Mouse (Mus musculus): Measurements from ENCODE around the gene Ogfod3. TPM values are rescaled to one million over a fixed set of nuclear protein-coding genes. Genes with fewer than 3 reads are reported as not detected.

Ogfod3 gene
- total RNA-seq, 1 experiment from 2014 or later = 24.6 TPM

Other genes with a start within 250 kb of the Ogfod3 start
- 124 and 135 TPM in 2 replicates for gene Csnk1d, start 213.4 kb downstream of the Ogfod3 start, total RNA-seq (2021)
- gene Cd7, start 165.3 kb downstream of the Ogfod3 start, total RNA-seq (2021) = 0.48 and 3.8 TPM in 2 replicates
- not detected in 2 replicates for gene Sectm1b, start 141.1 kb downstream of the Ogfod3 start, total RNA-seq (2021)
- not detected in 2 replicates for gene Sectm1a, start 123.5 kb downstream of the Ogfod3 start, total RNA-seq (2021)
- not detected in 2 replicates for gene Tex19.2, start 86.0 kb downstream of the Ogfod3 start, total RNA-seq (2021)
- gene Tex19.1, start 58.6 kb downstream of the Ogfod3 start, total RNA-seq (2021) = not detected in 2 replicates
- not detected in 2 replicates for gene Uts2r, start 44.4 kb downstream of the Ogfod3 start, total RNA-seq (2021)
- 11.5 and 13.7 TPM in 2 replicates for gene Hexdc, start 278 bp downstream of the Ogfod3 start, total RNA-seq (2021)
- gene Cybc1, start 24.6 kb upstream of the Ogfod3 start, total RNA-seq (2021) = 14.3 and 23.7 TPM in 2 replicates
- 29.9 and 36.5 TPM in 2 replicates for gene Narf, start 32.5 kb upstream of the Ogfod3 start, total RNA-seq (2021)
- 36.9 and 37.5 TPM in 2 replicates for gene Foxk2, start 55.3 kb upstream of the Ogfod3 start, total RNA-seq (2021)
- gene Wdr45b, start 149.7 kb upstream of the Ogfod3 start, total RNA-seq (2021) = 53.3 and 54.3 TPM in 2 replicates
- 3.9 and 4.9 TPM in 2 replicates for gene Rab40b, start 183.5 kb upstream of the Ogfod3 start, total RNA-seq (2021)
- 16.7 and 17.7 TPM in 2 replicates for gene Fn3krp, start 216.7 kb upstream of the Ogfod3 start, total RNA-seq (2021)
- 7.6 and 13.7 TPM in 2 replicates for gene Fn3k, start 230.2 kb upstream of the Ogfod3 start, total RNA-seq (2021)
- 31.6 and 37.9 TPM in 2 replicates for gene Tbcd, start 247.2 kb upstream of the Ogfod3 start, total RNA-seq (2021)

Measured in adrenal gland, postnatal 14 days (tissue).